Mouse (Mus musculus) layer of hippocampus, postnatal 25 days (tissue): ENCODE measurements around the gene Tln2. TPM values are rescaled to one million over a fixed set of nuclear protein-coding genes. Genes with fewer than 3 reads are reported as not detected.

Experiments used
- DNase-seq, 2 experiments: peaks; one replicate each; pipeline ENCODE4 v3.0.0; 2022; ENCODE audit warnings: mixed read lengths in 2 of 2, low spot score in 1 of 2; ENCODE audit errors: extremely low spot score in 1 of 2
- microRNA-seq, 2 experiments: library from miRNA; unstranded; fragments of <30 nt; microRNA quantifications; one replicate each; pipeline ENCODE4 v1.2.0; 2021
- total RNA-seq, 2 experiments: library from RNA; stranded (reverse); gene quantifications; 2 replicates each; pipeline ENCODE4 v1.2.3; 2021

Tln2 gene
- total RNA-seq, 2 experiments from 2014 or later, result 89.9 to 104 TPM

- DNase-seq, result no peak
Measured at GRCm38 (mm10) chr9:67176073-67176472, 383.4 kb downstream of the Tln2 start.

- DNase-seq, result no peak
Measured at GRCm38 (mm10) chr9:67173816-67174215, 385.7 kb downstream of the Tln2 start.

- no peak for DNase-seq
Measured at GRCm38 (mm10) chr9:67173154-67173553, 386.3 kb downstream of the Tln2 start.

- DNase-seq, result no peak
Measured at GRCm38 (mm10) chr9:67171409-67171808, 388.1 kb downstream of the Tln2 start.

- no peak for DNase-seq
Measured at GRCm38 (mm10) chr9:67170759-67171158, 388.7 kb downstream of the Tln2 start.

- no peak for DNase-seq
Measured at GRCm38 (mm10) chr9:67170047-67170446, 389.5 kb downstream of the Tln2 start.

Small RNA genes lying within 50 kb of the gene (microRNA-seq; reads per million reads assigned to microRNA genes)
- gene Mir190a, result 18.6 to 21.7 reads per million in 2 experiments

Other genes with a start within 250 kb of the Tln2 start
- 10 to 100 TPM in 1 of 2 experiments, 1 to 10 TPM in 1; 7.9 to 10.0 TPM for gene C2cd4b, start 199.7 kb upstream of the Tln2 start, total RNA-seq